Mouse (Mus musculus): ENCODE data around the gene Ifi27. TPM values are rescaled to one million over a fixed set of nuclear protein-coding genes. Genes with fewer than 3 reads are reported as not detected.

Ifi27 gene
- polyA plus RNA-seq (2014; fragmentation: Illumina TruSeq; extraction: RNeasy Lipid Tissue Mini Kit (QIAGEN cat#74804); ENCODE audit: low replicate concordance) = 26.1 TPM

GRCm38 (mm10) chr12:103433986-103434731, at the start of gene Ifi27:
Ifi27 (plus strand) TSS chr12:103434211.

GRCm38 (mm10) chr12:103388505-103389347, 45.3 kb upstream of the Ifi27 start, which contains the start of gene Otub2:
Otub2 (plus strand) TSS chr12:103388682.

GRCm38 (mm10) chr12:103407720-103408119, 26.3 kb upstream of the Ifi27 start, which contains the start of gene 9330161L09Rik:
9330161L09Rik (minus strand) TSS chr12:103407820.

GRCm38 (mm10) chr12:103425729-103426470, 8.1 kb upstream of the Ifi27 start, which contains the start of gene Ddx24:
Ddx24 (minus strand) TSS chr12:103425830.

GRCm38 (mm10) chr12:103443524-103443923, 9.5 kb downstream of the Ifi27 start, which contains the start of gene Ifi27l2a:
Ifi27l2a (minus strand) TSS chr12:103443680.

GRCm38 (mm10) chr12:103457140-103457539, 23.1 kb downstream of the Ifi27 start, which contains the start of gene Ifi27l2b:
Ifi27l2b (minus strand) TSS chr12:103457223.

Other genes starting within 250 kb of the Ifi27 start
- not detected for gene Prima1, start 192.1 kb upstream of the Ifi27 start, polyA plus RNA-seq (2014; fragmentation: Illumina TruSeq; extraction: RNeasy Lipid Tissue Mini Kit (QIAGEN cat#74804); ENCODE audit: low replicate concordance)
- gene Fam181a, start 123.2 kb upstream of the Ifi27 start, polyA plus RNA-seq (2014; fragmentation: Illumina TruSeq; extraction: RNeasy Lipid Tissue Mini Kit (QIAGEN cat#74804); ENCODE audit: low replicate concordance) = not detected
- gene Asb2, start 78.2 kb upstream of the Ifi27 start, polyA plus RNA-seq (2014; fragmentation: Illumina TruSeq; extraction: RNeasy Lipid Tissue Mini Kit (QIAGEN cat#74804); ENCODE audit: low replicate concordance) = 0.45 TPM
- gene Otub2, start 45.5 kb upstream of the Ifi27 start, polyA plus RNA-seq (2014; fragmentation: Illumina TruSeq; extraction: RNeasy Lipid Tissue Mini Kit (QIAGEN cat#74804); ENCODE audit: low replicate concordance) = 0.52 TPM
- not detected for gene 9330161L09Rik, start 26.4 kb upstream of the Ifi27 start, polyA plus RNA-seq (2014; fragmentation: Illumina TruSeq; extraction: RNeasy Lipid Tissue Mini Kit (QIAGEN cat#74804); ENCODE audit: low replicate concordance)
- gene Ddx24, start 8.4 kb upstream of the Ifi27 start, polyA plus RNA-seq (2014; fragmentation: Illumina TruSeq; extraction: RNeasy Lipid Tissue Mini Kit (QIAGEN cat#74804); ENCODE audit: low replicate concordance) = 9.5 TPM
- 6.3 TPM for gene Ifi27l2a, start 9.5 kb downstream of the Ifi27 start, polyA plus RNA-seq (2014; fragmentation: Illumina TruSeq; extraction: RNeasy Lipid Tissue Mini Kit (QIAGEN cat#74804); ENCODE audit: low replicate concordance)
- gene Ifi27l2b, start 23.0 kb downstream of the Ifi27 start, polyA plus RNA-seq (2014; fragmentation: Illumina TruSeq; extraction: RNeasy Lipid Tissue Mini Kit (QIAGEN cat#74804); ENCODE audit: low replicate concordance) = 301 TPM
- gene Ppp4r4, start 98.1 kb downstream of the Ifi27 start, polyA plus RNA-seq (2014; fragmentation: Illumina TruSeq; extraction: RNeasy Lipid Tissue Mini Kit (QIAGEN cat#74804); ENCODE audit: low replicate concordance) = 0.56 TPM
- gene Serpina10, start 197.2 kb downstream of the Ifi27 start, polyA plus RNA-seq (2014; fragmentation: Illumina TruSeq; extraction: RNeasy Lipid Tissue Mini Kit (QIAGEN cat#74804); ENCODE audit: low replicate concordance) = not detected
- gene Serpina6, start 223.0 kb downstream of the Ifi27 start, polyA plus RNA-seq (2014; fragmentation: Illumina TruSeq; extraction: RNeasy Lipid Tissue Mini Kit (QIAGEN cat#74804); ENCODE audit: low replicate concordance) = not detected
- gene Serpina16, start 241.9 kb downstream of the Ifi27 start, polyA plus RNA-seq (2014; fragmentation: Illumina TruSeq; extraction: RNeasy Lipid Tissue Mini Kit (QIAGEN cat#74804); ENCODE audit: low replicate concordance) = not detected